Mouse (Mus musculus): Measurements from ENCODE around the gene Mybl2.
A peak's percentile ranks its signal among the peaks of the same experiment; 100 is the strongest.
"Not testable (repeated sequence)": the region's sequence is repeated elsewhere in the genome, so short reads cannot be mapped to it uniquely, and the experiment has no call there.

Gene Mybl2

GRCm38 (mm10) chr2:163054335-163054840 is at the start of gene Mybl2:
TSS of gene Mybl2 (plus strand) at chr2:163054687.
- DNase-seq, result peak; percentile 43

- DNase-seq, result no peak
These were observed 47.2 kb upstream of the Mybl2 start for GRCm38 (mm10) chr2:163007299-163007698.

GRCm38 (mm10) chr2:163016916-163017743 is 37.4 kb upstream of the Mybl2 start, which contains the start of gene Ift52:
TSS of gene Ift52 (plus strand) at chr2:163017354.
- peak; percentile 87 for DNase-seq

GRCm38 (mm10) chr2:163031289-163031688 is 23.2 kb upstream of the Mybl2 start:
- no peak for DNase-seq

GRCm38 (mm10) chr2:163031757-163032156 is 22.7 kb upstream of the Mybl2 start:
- no peak for DNase-seq

GRCm38 (mm10) chr2:163032622-163033021 is 21.9 kb upstream of the Mybl2 start:
- DNase-seq, result no peak

GRCm38 (mm10) chr2:163039940-163040339 is 14.5 kb upstream of the Mybl2 start:
- DNase-seq, result no peak

- peak; percentile 27 for DNase-seq
These were observed 6.4 kb upstream of the Mybl2 start for GRCm38 (mm10) chr2:163048125-163048524.

- DNase-seq, result no peak
These were observed 5.4 kb upstream of the Mybl2 start for GRCm38 (mm10) chr2:163049116-163049515.

GRCm38 (mm10) chr2:163051691-163052090 is 2.8 kb upstream of the Mybl2 start:
- DNase-seq, result no peak

- no peak for DNase-seq
These were observed 2.4 kb upstream of the Mybl2 start for GRCm38 (mm10) chr2:163052101-163052500.

GRCm38 (mm10) chr2:163052826-163053225 is 1.7 kb upstream of the Mybl2 start:
- DNase-seq, result no peak

- DNase-seq, result no peak
These were observed 506 bp downstream of the Mybl2 start for GRCm38 (mm10) chr2:163054891-163055494.

- no peak for DNase-seq
These were observed 1.2 kb downstream of the Mybl2 start for GRCm38 (mm10) chr2:163055715-163056114.

GRCm38 (mm10) chr2:163056584-163056983 is 2.1 kb downstream of the Mybl2 start:
- no peak for DNase-seq

- not testable (repeated sequence) for DNase-seq
These were observed 4.5 kb downstream of the Mybl2 start for GRCm38 (mm10) chr2:163058981-163059380.

- no peak for DNase-seq
These were observed 6.1 kb downstream of the Mybl2 start for GRCm38 (mm10) chr2:163060630-163061029.

- no peak for DNase-seq
These were observed 7.0 kb downstream of the Mybl2 start for GRCm38 (mm10) chr2:163061203-163062118.

- no peak for DNase-seq
These were observed 7.6 kb downstream of the Mybl2 start for GRCm38 (mm10) chr2:163062119-163062508.

- DNase-seq, result no peak
These were observed 11.8 kb downstream of the Mybl2 start for GRCm38 (mm10) chr2:163066326-163066725.

- no peak for DNase-seq
These were observed 12.7 kb downstream of the Mybl2 start for GRCm38 (mm10) chr2:163067233-163067632.

- no peak for DNase-seq
These were observed 15.7 kb downstream of the Mybl2 start for GRCm38 (mm10) chr2:163070213-163070612.

GRCm38 (mm10) chr2:163071590-163071989 is 17.1 kb downstream of the Mybl2 start:
- no peak for DNase-seq

All from cerebellum, adult 11 months (tissue).